Mouse (Mus musculus): ENCODE data around the gene Nek8.
A peak's percentile ranks its signal among the peaks of the same experiment; 100 is the strongest.
"Not testable (repeated sequence)": the region's sequence is repeated elsewhere in the genome, so short reads cannot be mapped to it uniquely, and the experiment has no call there.

Nek8 gene

GRCm38 (mm10) chr11:78176402-78176862, at the start of gene Nek8, which contains the start of gene Tlcd1:
Nek8 (minus strand) TSS chr11:78176675.
Tlcd1 (plus strand) TSS chr11:78176711.
- DNase-seq (ENCODE audit: low read depth in 2 of 2, low spot score in 2 of 2): peak; percentile 80 to 93

- no peak for DNase-seq (ENCODE audit: low read depth in 2 of 2, low spot score in 2 of 2)
These were observed 47.1 kb upstream of the Nek8 start for GRCm38 (mm10) chr11:78223586-78223985.

GRCm38 (mm10) chr11:78215709-78216317, 39.3 kb upstream of the Nek8 start:
- DNase-seq (ENCODE audit: low read depth in 2 of 2, low spot score in 2 of 2): peak; percentile 32 to 53

GRCm38 (mm10) chr11:78213086-78213817, 36.8 kb upstream of the Nek8 start:
- DNase-seq (ENCODE audit: low read depth in 2 of 2, low spot score in 2 of 2): no peak

DNA sequence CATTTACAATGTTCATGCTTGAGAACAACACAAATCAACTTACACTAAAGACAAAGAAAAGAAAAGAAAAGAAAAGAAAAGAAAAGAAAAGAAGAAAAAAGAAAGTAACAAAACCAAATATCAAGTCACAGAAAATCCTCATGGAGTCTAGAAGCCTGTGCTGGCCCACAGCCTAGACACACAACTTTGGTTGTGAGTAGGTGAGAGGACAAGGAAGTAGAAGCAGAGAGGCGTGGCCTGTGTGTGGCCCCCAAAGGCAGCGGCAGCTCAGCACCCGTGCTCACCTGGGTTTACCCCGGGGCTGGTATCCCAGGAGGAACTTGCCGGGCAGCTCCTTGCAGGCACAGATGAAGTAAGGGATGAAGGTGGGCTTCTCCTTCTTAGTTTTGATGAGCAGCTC, 35.0 kb upstream of the Nek8 start:
- no peak for DNase-seq (ENCODE audit: low read depth in 2 of 2, low spot score in 2 of 2)

- no peak for DNase-seq (ENCODE audit: low read depth in 2 of 2, low spot score in 2 of 2)
These were observed 34.1 kb upstream of the Nek8 start for GRCm38 (mm10) chr11:78210615-78211014.

DNA sequence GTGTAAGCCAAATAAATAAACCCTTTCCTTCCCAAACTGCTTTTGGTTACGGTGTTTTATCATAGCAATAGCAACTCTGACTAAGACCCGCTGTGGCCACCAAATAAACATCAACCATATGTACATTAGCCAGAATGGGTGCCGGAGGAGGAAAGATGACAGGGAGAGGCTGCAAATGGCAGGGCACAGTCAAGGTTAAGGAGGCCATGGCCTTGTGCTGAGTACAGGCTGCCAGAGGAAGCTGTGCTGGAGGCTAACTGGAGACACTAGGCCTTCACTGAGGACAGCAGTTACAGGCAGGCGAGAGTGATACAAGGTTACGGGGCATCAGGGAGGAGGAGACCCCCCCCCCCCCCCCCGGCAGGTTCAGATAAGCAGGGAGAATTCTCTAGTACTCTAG, 33.4 kb upstream of the Nek8 start:
- no peak for DNase-seq (ENCODE audit: low read depth in 2 of 2, low spot score in 2 of 2)

DNA sequence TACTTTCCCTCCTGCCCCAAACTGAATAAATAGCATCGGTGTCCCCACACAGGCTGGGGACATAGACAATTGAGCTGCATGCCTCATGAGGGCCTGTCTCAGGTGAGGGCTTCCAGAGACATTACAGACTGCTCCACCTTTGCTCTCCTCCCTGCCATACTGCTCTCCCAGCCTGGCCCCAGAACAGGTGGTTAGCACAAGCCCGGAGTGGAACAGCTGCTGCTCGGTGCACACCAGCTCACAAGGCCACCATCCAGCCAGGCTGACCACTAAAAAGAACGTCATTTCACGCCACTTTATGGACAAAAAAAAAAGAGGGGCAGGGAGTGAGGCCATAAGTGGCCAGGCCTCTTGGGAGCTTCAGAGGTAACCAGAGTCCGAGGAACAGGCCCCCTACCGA, 30.7 kb upstream of the Nek8 start:
- no peak for DNase-seq (ENCODE audit: low read depth in 2 of 2, low spot score in 2 of 2)

GRCm38 (mm10) chr11:78205361-78206206, 29.1 kb upstream of the Nek8 start:
- DNase-seq (ENCODE audit: low read depth in 2 of 2, low spot score in 2 of 2): no peak

GRCm38 (mm10) chr11:78204287-78204686, 27.8 kb upstream of the Nek8 start:
- no peak for DNase-seq (ENCODE audit: low read depth in 2 of 2, low spot score in 2 of 2)

DNA sequence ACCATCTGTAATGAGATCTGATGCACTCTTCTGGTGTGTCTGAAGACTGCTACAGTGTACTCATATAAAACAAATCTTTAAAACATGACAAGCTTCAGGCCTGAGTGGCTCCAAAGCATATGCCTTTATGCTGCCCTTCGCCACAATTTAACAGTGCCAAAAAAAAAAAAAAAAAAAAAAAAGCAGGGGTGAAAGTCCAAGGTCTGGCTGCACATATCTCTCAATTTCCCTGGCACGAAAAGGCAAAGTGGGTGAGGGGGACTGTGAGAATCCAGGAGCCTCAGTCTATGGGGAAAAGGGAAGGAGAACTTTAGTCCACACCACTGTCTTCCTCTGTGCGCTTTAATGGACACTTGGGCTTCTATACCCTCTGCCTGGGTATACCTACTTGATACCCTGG, 25.9 kb upstream of the Nek8 start:
- DNase-seq (ENCODE audit: low read depth in 2 of 2, low spot score in 2 of 2): no peak

- no peak for DNase-seq (ENCODE audit: low read depth in 2 of 2, low spot score in 2 of 2)
These were observed 18.8 kb upstream of the Nek8 start for GRCm38 (mm10) chr11:78195101-78195863.

DNA sequence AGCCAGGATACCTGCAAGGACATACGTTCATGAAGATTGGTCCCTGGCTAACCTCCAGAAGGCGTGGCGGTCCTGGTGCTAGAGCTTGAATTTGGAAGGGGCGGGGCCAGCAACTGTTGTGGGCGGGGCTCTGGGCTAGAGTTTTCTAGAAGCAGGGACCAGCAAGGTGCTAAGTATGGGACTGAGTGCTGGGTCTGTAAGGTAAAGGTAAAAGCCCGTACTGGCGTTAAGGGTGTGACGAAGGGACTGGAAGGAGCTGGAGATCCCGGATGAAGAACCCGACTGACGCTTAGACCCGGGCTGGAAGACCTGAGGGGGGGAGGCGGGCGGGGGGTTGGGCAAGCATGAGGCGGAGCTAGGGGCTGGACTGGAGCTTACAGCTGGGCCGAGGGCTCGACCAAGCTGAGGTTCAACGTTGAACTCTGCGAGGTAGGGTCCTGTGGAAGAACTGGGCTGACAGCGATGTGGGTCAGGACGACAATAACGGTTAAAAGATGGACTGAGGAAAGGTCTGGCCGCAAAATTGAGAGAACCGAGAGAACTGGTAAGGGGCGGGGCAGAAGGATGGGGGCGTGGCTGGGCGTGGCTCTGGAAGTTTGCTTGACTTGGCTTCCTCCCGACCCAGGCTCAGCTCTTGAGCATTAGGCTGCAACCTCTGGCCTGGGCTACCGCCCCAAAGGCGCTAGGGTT, 18.1 kb upstream of the Nek8 start:
- peak in 1 of 2 experiments; percentile 44 for DNase-seq (ENCODE audit: low read depth in 2 of 2, low spot score in 2 of 2)

- no peak for DNase-seq (ENCODE audit: low read depth in 2 of 2, low spot score in 2 of 2)
These were observed 16.6 kb upstream of the Nek8 start, which contains the start of gene Proca1 for GRCm38 (mm10) chr11:78193113-78193512. Proca1 (plus strand) TSS chr11:78193392.

DNA sequence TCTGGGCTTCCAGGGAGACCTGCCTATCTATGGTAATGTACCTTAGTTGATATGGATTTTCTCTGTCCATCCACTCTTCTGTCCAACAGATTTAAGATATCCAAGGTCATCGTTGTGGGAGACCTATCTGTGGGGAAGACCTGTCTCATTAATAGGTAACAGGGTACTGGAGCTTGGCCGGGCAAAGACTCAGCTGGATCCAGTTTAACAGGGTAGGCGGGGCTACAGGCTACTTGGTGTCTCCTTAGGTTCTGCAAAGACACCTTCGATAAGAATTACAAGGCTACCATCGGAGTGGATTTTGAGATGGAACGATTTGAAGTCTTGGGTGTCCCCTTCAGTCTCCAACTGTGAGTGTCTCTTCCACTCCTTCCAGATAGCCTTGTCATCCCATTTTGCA, 13.6 kb upstream of the Nek8 start:
- DNase-seq (ENCODE audit: low read depth in 2 of 2, low spot score in 2 of 2): no peak

- DNase-seq (ENCODE audit: low read depth in 2 of 2, low spot score in 2 of 2): no peak
These were observed 13.0 kb upstream of the Nek8 start for GRCm38 (mm10) chr11:78189234-78190040.

DNA sequence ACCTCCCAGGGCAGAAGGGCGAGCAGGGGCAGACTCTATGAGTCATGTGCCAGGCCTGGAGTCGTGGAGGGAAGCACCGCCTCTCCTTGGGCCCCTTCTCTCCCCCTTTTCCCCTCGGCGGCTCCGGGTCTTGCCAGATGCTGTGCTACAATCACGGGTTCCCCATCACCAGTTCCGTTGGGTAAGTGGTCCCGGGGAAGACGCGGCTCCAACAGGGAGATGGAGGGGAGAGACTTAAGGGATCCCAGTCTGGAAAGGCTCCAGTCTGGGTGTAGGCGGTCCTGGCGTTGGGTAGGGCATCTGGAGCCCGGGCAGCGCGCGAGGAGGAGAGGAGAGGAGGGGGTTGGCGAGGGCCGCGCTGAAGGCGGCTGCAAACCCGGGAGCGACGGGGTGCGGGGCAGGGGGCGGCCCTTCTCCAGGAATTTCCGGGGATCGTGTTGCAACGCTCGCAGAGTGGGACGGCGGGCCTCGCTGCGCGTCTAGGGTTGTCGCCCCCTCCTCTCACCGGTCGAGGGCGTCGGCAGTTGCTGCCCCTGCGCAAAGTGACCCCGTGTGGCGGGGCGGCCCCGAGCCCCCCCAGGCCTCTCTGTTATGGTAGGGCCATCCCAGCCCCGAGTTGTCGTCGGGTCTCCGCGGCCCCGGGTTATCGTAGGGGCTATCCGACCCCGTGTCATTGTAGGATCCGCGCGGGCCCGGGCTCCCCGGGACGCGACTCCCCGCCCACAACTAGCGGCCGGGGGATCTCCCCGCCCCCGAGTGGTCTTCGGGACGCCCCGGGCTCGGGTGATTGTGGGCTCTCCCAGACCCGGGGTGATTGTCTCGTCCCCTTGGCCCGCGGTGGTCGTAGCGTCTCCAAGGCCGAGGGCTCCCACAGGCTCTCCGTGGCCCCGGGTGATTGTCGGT, 12.1 kb upstream of the Nek8 start, which contains the start of gene Rab34:
Gene Rab34 (plus strand): TSS at position 100 of the 903 bp plus-strand sequence.
- DNase-seq (ENCODE audit: low read depth in 2 of 2, low spot score in 2 of 2): no peak

- DNase-seq (ENCODE audit: low read depth in 2 of 2, low spot score in 2 of 2): not testable (repeated sequence)
These were observed 8.2 kb upstream of the Nek8 start for GRCm38 (mm10) chr11:78184702-78185101.
